Mouse (Mus musculus) liver, embryonic 14.5 days (tissue): ENCODE data around the gene Serpinb1c. TPM values are rescaled to one million over a fixed set of nuclear protein-coding genes. Genes with fewer than 3 reads are reported as not detected.

ENCODE experiments used
- ATAC-seq: fragments of 200-750 bp; cut with Nextera tagmentation; 2 replicates; pipeline ENCODE4 v1.8.0; 2017; ENCODE audit warnings: moderate number of reproducible peaks, mild to moderate bottlenecking, moderate library complexity; ENCODE audit not compliant: insufficient read depth
- DNase-seq, 3 experiments: peaks; one replicate each; pipeline ENCODE4 v3.0.0-alpha.2; 2012 to 2013; ENCODE audit warnings: low read depth in 3 of 3, low spot score in 3 of 3
- H3K27ac ChIP-seq: fragments of 300-500 bp; sonication (generic); 2 replicates; pipeline ENCODE4 v1.5.1; 2014; ENCODE audit warnings: moderate library complexity, mild to moderate bottlenecking, control low read depth, inconsistent platforms
- H3K27me3 ChIP-seq: fragments of 300-500 bp; sonication (generic); 2 replicates; pipeline ENCODE4 v1.6.1; 2014; ENCODE audit warnings: mild to moderate bottlenecking, low read length, moderate library complexity; ENCODE audit not compliant: control insufficient read depth, insufficient read depth
- H3K36me3 ChIP-seq: fragments of 300-500 bp; sonication (generic); replicated peaks from 2 replicates; pipeline ENCODE4 v1.6.1; 2014; ENCODE audit warnings: low read depth; ENCODE audit not compliant: control insufficient read depth, insufficient read depth
- H3K4me1 ChIP-seq, 2 experiments: fragments of 200-500 bp in 1 of 2; fragments of 300-500 bp in 1 of 2; sonication (generic) in 1 of 2; replicated peaks; 2 replicates each; pipeline ENCODE4 v1.6.1; 2012 to 2014; ENCODE audit warnings: antibody characterized with exemption in 1 of 2, inconsistent platforms in 1 of 2, low read length in 1 of 2; ENCODE audit not compliant: control insufficient read depth in 2 of 2, insufficient read depth in 2 of 2
- H3K4me2 ChIP-seq: fragments of 300-500 bp; sonication (generic); 2 replicates; pipeline ENCODE4 v1.6.1; 2014; ENCODE audit warnings: low read depth, mild to moderate bottlenecking, control low read depth, moderate library complexity
- H3K4me3 ChIP-seq, 2 experiments: fragments of 200-500 bp in 1 of 2; fragments of 300-500 bp in 1 of 2; sonication (generic) in 1 of 2; 2 replicates each; pipeline ENCODE4 v1.5.1; 2012 to 2014; ENCODE audit warnings: low read depth in 2 of 2, low read length in 2 of 2, mild to moderate bottlenecking in 2 of 2, control low read depth in 1 of 2, inconsistent platforms in 1 of 2, moderate library complexity in 1 of 2; ENCODE audit not compliant: insufficient read depth in 1 of 2
- H3K9ac ChIP-seq: fragments of 300-500 bp; sonication (generic); replicated peaks from 2 replicates; pipeline ENCODE4 v1.6.1; 2014; ENCODE audit warnings: mild to moderate bottlenecking, control low read depth, moderate library complexity
- H3K9me3 ChIP-seq: fragments of 300-500 bp; sonication (generic); 2 replicates; pipeline ENCODE4 v1.6.1; 2016; ENCODE audit warnings: low read length, mixed read lengths; ENCODE audit not compliant: control insufficient read depth
- CTCF ChIP-seq: IDR thresholded peaks from 2 replicates; pipeline ENCODE4 v1.5.1; 2016; ENCODE audit warnings: antibody characterized with exemption, low read depth, control low read depth
- EP300 ChIP-seq: IDR thresholded peaks from 2 replicates; pipeline ENCODE4 v1.6.1; 2016; ENCODE audit warnings: antibody characterized with exemption, low read depth
- WGBS: fragments of 180-500 bp; shearing (Covaris S2); extraction: QIAGEN DNeasy Blood & Tissue Kit; methylation state at CpG from one replicate; pipeline ENCODE4 v1.1.7; 2014; ENCODE audit not compliant: insufficient replicate concordance; 5-methylcytosine and 5-hydroxymethylcytosine counted together
- polyA plus RNA-seq, 2 experiments: library from polyadenylated mRNA; depleted of rRNA in 1 of 2; stranded (reverse) in 1 of 2; unstranded in 1 of 2; fragments of >200 nt; fragmentation: Nextera tagmentation in 1 of 2; extraction: Ambion mirVana in 1 of 2; gene quantifications; 2 replicates each; pipeline versions ENCODE4 v1.2.1 to v1.2.3; 2012 to 2014

The Serpinb1c gene
- polyA plus RNA-seq, 2 experiments, result 0.04 TPM; not detected in 1

DNA sequence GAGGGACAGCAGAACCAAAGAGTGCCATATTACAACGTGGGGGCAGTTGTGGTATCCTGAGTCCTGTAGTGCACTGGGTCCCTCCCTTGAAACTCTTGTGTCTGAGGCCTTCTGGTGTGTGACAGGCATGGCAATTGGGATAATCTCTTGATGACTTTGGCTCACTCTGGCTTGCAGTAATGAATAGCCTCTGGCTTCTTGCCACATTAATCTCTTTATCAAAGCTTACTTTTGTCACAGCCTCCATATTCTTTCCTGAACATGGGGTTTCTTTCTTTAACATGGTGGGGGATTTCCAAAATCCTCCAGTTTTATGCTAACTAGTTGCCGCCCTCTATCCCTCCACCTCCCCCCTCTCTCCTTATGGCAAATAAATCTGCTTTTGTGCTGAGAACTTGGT is 44.9 kb downstream of the Serpinb1c start:
- Histone ChIP-seq H3K4me3 (no peak overlapping the region), H3K27ac (no peak overlapping the region), H3K36me3 (no peaks in the 10 kb centered on the region), H3K4me1 (peaks cover 0 to 4% of the 10 kb centered on the region in 2 experiments; a peak in 1 of 4 replicates), H3K27me3 (no peaks in the 10 kb centered on the region), H3K9ac (no peak overlapping the region), H3K9me3 (no peaks in the 10 kb centered on the region), H3K4me2 (no peak overlapping the region)
- TF ChIP-seq EP300, result no peak
- TF ChIP-seq CTCF, result no peak
- 43% methylated on average over 2 of the region's 2 CpGs for WGBS
- no peak for ATAC-seq
- DNase-seq, result no peak

DNA sequence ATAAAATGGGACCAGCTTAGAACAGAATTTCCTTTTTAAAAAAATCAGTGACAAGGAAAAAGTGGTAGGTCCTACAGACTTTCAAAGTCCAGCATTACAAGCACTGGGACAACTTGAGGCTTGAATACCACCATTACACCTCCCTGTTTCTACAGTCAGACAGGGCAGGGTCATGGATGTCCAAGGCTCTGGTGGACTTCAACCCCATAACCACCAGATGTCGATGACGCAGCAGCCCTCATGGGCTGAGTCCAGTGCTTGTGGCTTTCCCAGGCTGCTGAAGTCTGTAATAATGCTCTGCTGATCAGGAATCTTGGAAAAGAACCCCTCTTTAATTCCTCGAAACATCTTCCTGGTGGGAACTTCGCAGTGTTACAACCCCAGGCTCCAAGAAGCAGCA is 45.5 kb downstream of the Serpinb1c start:
- H3K9me3 ChIP-seq, result no peaks in the 10 kb centered on the region
- H3K27me3 ChIP-seq, result no peaks in the 10 kb centered on the region
- no peak for DNase-seq
- WGBS, result 71% methylated on average over 4 of the region's 4 CpGs
- no peak overlapping the region for H3K27ac ChIP-seq
- no peak for TF ChIP-seq EP300
- no peak for TF ChIP-seq CTCF
- no peak overlapping the region for H3K4me2 ChIP-seq
- H3K36me3 ChIP-seq, result no peaks in the 10 kb centered on the region
- peaks cover 0 to 4% of the 10 kb centered on the region in 2 experiments; a peak in 1 of 4 replicates for H3K4me1 ChIP-seq
- no peak for ATAC-seq
- no peak overlapping the region for H3K4me3 ChIP-seq
- no peak overlapping the region for H3K9ac ChIP-seq

DNA sequence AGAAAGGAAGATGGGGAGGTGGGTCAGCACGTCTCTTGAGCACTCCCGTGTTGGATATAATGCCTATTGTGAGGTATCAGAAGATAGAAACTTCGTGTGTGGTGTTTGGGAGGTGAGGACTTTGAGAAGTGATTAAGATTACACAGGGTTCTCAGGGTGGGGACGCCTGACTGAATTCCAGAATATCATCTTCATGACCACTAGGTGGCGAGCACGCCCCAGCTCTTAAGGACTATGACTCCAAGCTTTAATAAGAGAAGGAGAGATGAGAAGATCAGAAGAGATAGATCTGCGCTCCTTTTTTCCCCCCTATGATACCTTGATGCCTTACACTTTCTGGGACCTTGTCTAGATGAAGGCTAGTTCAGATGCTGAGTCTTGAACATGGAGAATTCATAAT is 46.0 kb downstream of the Serpinb1c start:
- no peak for ATAC-seq
- peaks cover 0 to 4% of the 10 kb centered on the region in 2 experiments; a peak in 1 of 4 replicates for H3K4me1 ChIP-seq
- no peak overlapping the region for H3K4me3 ChIP-seq
- DNase-seq, result peak in 2 of 3 experiments; percentile 19 to 24
- H3K36me3 ChIP-seq, result no peaks in the 10 kb centered on the region
- no peaks in the 10 kb centered on the region for H3K9me3 ChIP-seq
- no peak overlapping the region for H3K9ac ChIP-seq
- H3K4me2 ChIP-seq, result no peak overlapping the region
- H3K27me3 ChIP-seq, result no peaks in the 10 kb centered on the region
- TF ChIP-seq CTCF (peak; percentile 71), EP300 (no peak)
- WGBS, result 5% methylated on average over 7 of the region's 7 CpGs
- no peak overlapping the region for H3K27ac ChIP-seq

DNA sequence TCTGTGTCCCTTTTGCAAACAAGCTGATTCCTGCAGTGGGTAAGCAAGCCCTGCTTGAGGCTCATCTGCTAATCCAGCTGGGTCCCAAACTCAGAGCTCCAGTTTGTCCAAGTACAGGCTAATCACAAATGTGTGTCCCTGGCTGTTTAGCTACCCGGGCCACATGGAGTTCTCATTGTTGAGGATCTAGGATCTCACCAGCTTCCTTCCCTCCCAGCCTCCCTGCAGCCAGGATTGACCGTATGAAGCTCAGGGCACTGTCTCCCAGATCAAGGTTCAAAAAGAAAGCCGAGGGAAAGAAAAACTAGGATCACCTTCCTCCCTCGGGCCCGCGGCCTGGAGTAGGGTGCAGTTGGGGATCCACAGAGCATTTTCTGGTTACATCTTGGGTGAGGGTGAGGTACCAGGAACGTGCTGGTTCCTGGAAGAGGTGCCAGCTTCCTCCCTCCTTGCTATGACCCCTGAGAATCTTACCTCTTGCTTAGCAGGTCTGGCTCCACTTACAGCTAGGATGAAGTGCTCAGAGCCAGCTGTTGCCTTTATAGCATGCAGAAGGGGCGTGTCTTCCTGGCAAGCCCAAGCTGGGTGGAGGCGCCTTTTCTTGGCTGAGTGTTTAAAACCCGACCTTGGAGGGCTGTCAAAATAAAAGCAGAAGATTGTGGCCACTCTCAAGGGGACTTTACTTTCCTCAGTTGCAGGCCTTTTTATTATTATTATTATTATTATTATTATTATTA is 47.2 kb downstream of the Serpinb1c start, which contains the start of gene Serpinb1a:
Gene Serpinb1a (minus strand): TSS at position 518 of the 737 bp plus-strand sequence.
- 31% methylated on average over 10 of the region's 10 CpGs for WGBS
- H3K36me3 ChIP-seq, result no peaks in the 10 kb centered on the region
- H3K4me2 ChIP-seq, result 0 out of 2 replicates have a peak within 1 kb of the TSS, but pooled peaks have one; percentile 6
- no peaks in the 10 kb centered on the region for H3K27me3 ChIP-seq
- H3K27ac ChIP-seq, result no peak within 1 kb of the TSS
- peaks cover 0 to 4% of the 10 kb centered on the region in 2 experiments; a peak in 1 of 4 replicates for H3K4me1 ChIP-seq
- H3K9me3 ChIP-seq, result no peaks in the 10 kb centered on the region
- H3K4me3 ChIP-seq, result peak within 1 kb of the TSS in 1 of 2 experiments; percentile 13; a peak in 1 of 4 replicates
- no peak within 1 kb of the TSS for H3K9ac ChIP-seq
- ATAC-seq, result no peak
- no peak for DNase-seq
- TF ChIP-seq EP300, result no peak
- no peak for TF ChIP-seq CTCF

DNA sequence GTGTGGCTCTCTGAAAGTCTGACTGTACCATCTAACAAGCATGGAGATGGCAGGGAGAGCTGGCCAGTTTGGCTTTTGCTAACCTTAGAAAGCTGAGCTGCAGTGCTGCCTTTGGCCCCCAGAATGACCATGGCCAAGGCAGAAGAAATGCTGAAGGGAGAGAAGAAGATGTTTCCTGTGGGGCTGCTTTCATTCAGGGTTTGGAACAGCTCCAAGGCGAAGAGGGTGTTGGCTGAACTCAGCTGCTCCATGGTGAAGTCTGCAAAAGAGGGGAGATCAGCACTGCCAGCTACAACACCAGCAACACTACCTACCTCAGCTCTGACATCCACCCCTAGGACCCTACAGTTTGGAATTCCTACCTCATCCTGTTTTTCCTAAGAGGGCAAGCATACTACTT is 47.9 kb downstream of the Serpinb1c start:
- H3K9me3 ChIP-seq, result no peaks in the 10 kb centered on the region
- no peak overlapping the region for H3K9ac ChIP-seq
- H3K4me2 ChIP-seq, result no peak overlapping the region
- ATAC-seq (no peak), DNase-seq (no peak)
- H3K27ac ChIP-seq, result no peak overlapping the region
- TF ChIP-seq EP300 (no peak), CTCF (no peak)
- 24% methylated on average over 1 of the region's 1 CpGs for WGBS
- no peaks in the 10 kb centered on the region for H3K36me3 ChIP-seq
- no peak overlapping the region for H3K4me3 ChIP-seq
- H3K27me3 ChIP-seq, result no peaks in the 10 kb centered on the region
- H3K4me1 ChIP-seq, result peaks cover 0 to 4% of the 10 kb centered on the region in 2 experiments; a peak in 1 of 4 replicates
